Mouse (Mus musculus) gastrocnemius, adult 2 months (tissue): ENCODE results near the gene Ercc4. TPM values are rescaled to one million over a fixed set of nuclear protein-coding genes. Genes with fewer than 3 reads are reported as not detected.
A peak's percentile ranks its signal among the peaks of the same experiment; 100 is the strongest.

Experiments used
- DNase-seq: peaks from one replicate; pipeline ENCODE4 v3.0.0; 2022
- H3K27ac ChIP-seq: fragments of 200-600 bp; 2 replicates; pipeline ENCODE4 v1.8.1; 2022; ENCODE audit warnings: mild to moderate bottlenecking
- H3K4me3 ChIP-seq: fragments of 200-600 bp; 2 replicates; pipeline ENCODE4 v1.8.1; 2022; ENCODE audit warnings: mild to moderate bottlenecking, moderate library complexity
- CTCF ChIP-seq: fragments of 200-600 bp; IDR thresholded peaks from 2 replicates; pipeline ENCODE4 v1.8.1; 2022; ENCODE audit warnings: antibody characterized with exemption, mild to moderate bottlenecking, moderate library complexity
- intact Hi-C: fragments of 180-260 bp; cut with DNase I; formaldehyde crosslinking; loops from one replicate; pipeline ENCODE4 v1.15.1; 2025
- total RNA-seq, 2 experiments: library from RNA; stranded (reverse); gene quantifications; 2 replicates each; pipeline ENCODE4 v1.2.3; 2021

Ercc4 gene
- total RNA-seq, 2 experiments from 2014 or later: 4.4 to 5.7 TPM

- H3K4me3 ChIP-seq: peak overlapping the region; percentile 57
- DNase-seq: peak; percentile 74
- intact Hi-C loops: no loop called here
- TF ChIP-seq CTCF: no peak
- peak overlapping the region; percentile 94 for H3K27ac ChIP-seq
Measured at GRCm38 (mm10) chr16:13189430-13190107, 80.1 kb downstream of the Ercc4 start.

- TF ChIP-seq CTCF: no peak
- Histone ChIP-seq H3K4me3 (no peak overlapping the region), H3K27ac (peak overlapping the region; percentile 94)
- no peak for DNase-seq
- intact Hi-C loops: no loop called here
Measured at GRCm38 (mm10) chr16:13190471-13190870, 81.0 kb downstream of the Ercc4 start.

- TF ChIP-seq CTCF: no peak
- Histone ChIP-seq H3K4me3 (no peak overlapping the region), H3K27ac (peak overlapping the region; percentile 94; the same call in 1 of the 2 replicates)
- DNase-seq: no peak
- intact Hi-C loops: no loop called here
Measured at GRCm38 (mm10) chr16:13191166-13191565, 81.7 kb downstream of the Ercc4 start.

- Histone ChIP-seq H3K4me3 (no peak overlapping the region), H3K27ac (peak overlapping the region; percentile 67)
- no peak for DNase-seq
- intact Hi-C loops: no loop called here
- no peak for TF ChIP-seq CTCF
Measured at GRCm38 (mm10) chr16:13193663-13194071, 84.2 kb downstream of the Ercc4 start.

- intact Hi-C loops: no loop called here
- H3K4me3 ChIP-seq: no peak overlapping the region
- H3K27ac ChIP-seq: peak overlapping the region; percentile 63
- no peak for DNase-seq
- no peak for TF ChIP-seq CTCF
Measured at GRCm38 (mm10) chr16:13194882-13195281, 85.4 kb downstream of the Ercc4 start.

- TF ChIP-seq CTCF: no peak
- Histone ChIP-seq H3K4me3 (no peak overlapping the region), H3K27ac (peak overlapping the region; percentile 48; the same call in 1 of the 2 replicates)
- DNase-seq: no peak
- intact Hi-C loops: no loop called here
Measured at GRCm38 (mm10) chr16:13196626-13197025, 87.1 kb downstream of the Ercc4 start.

- intact Hi-C loops: no loop called here
- peak overlapping the region; percentile 48; the same call in 1 of the 2 replicates for H3K27ac ChIP-seq
- TF ChIP-seq CTCF: no peak
- no peak for DNase-seq
- H3K4me3 ChIP-seq: no peak overlapping the region
Measured at GRCm38 (mm10) chr16:13197293-13197692, 87.8 kb downstream of the Ercc4 start.

- intact Hi-C loops: no loop called here
- Histone ChIP-seq H3K4me3 (no peak overlapping the region), H3K27ac (no peak overlapping the region)
- DNase-seq: no peak
- TF ChIP-seq CTCF: no peak
Measured at GRCm38 (mm10) chr16:13199204-13199603, 89.7 kb downstream of the Ercc4 start.

Other genes with a start within 250 kb of the Ercc4 start
- 10 to 100 TPM; 23.3 to 33.0 TPM for gene Mrtfb, start 146.8 kb downstream of the Ercc4 start, total RNA-seq